In genomic region chr2:167515688-167516087, GRCm38 (mm10) we compare ENCODE assay signal across 11 mouse cellular contexts. TPM values are rescaled to one million over a fixed set of nuclear protein-coding genes. Genes with fewer than 3 reads are reported as not detected.
"Had no signal": no experiment of that assay in that cellular context is flagged by ENCODE, and none has a peak within 500 bp of the region (broad histone marks: within the 10 kb centered on the region; RNA-seq: fewer than 3 reads in every experiment).

No protein-coding gene starts in this region.

- DNase-seq: forebrain, postnatal 0 days; heart, adult 18-20 months; heart, postnatal 10 days; heart, postnatal 36 days; kidney, adult 18-20 months; kidney, adult 8-10 months; kidney, postnatal 10 days; kidney, postnatal 4 days; liver; liver, embryonic 13.5 days had no signal

RNA-seq across cellular contexts. Expression of gene Snai1, which starts 22.3 kb away (rescaled TPM):
- total RNA-seq: hematopoietic stem cell, adult 5-6 weeks had no signal
